Mouse (Mus musculus) heart, postnatal 0 days (tissue): ENCODE results near the gene Bbs9. TPM values are rescaled to one million over a fixed set of nuclear protein-coding genes. Genes with fewer than 3 reads are reported as not detected.
A peak's percentile ranks its signal among the peaks of the same experiment; 100 is the strongest.

Source experiments
- ATAC-seq: fragments of 200-750 bp; cut with Nextera tagmentation; 2 replicates; pipeline ENCODE4 v1.8.0; 2017; ENCODE audit warnings: low read depth, moderate number of reproducible peaks, moderate library complexity; ENCODE audit not compliant: insufficient read depth
- DNase-seq: peaks from one replicate; pipeline ENCODE4 v3.0.0-alpha.2; 2016; ENCODE audit warnings: low spot score
- H3K27ac ChIP-seq: fragments of 300-500 bp; sonication (generic); 2 replicates; pipeline ENCODE4 v1.5.1; 2014; ENCODE audit warnings: low read depth, mild to moderate bottlenecking
- H3K27me3 ChIP-seq: fragments of 300-500 bp; sonication (generic); 2 replicates; pipeline ENCODE4 v1.6.1; 2014; ENCODE audit warnings: low read length, mixed read lengths; ENCODE audit not compliant: control insufficient read depth, insufficient read depth
- H3K36me3 ChIP-seq: fragments of 300-500 bp; sonication (generic); replicated peaks from 2 replicates; pipeline ENCODE4 v1.6.1; 2014; ENCODE audit warnings: low read length, mixed read lengths; ENCODE audit not compliant: control insufficient read depth, insufficient read depth
- H3K4me1 ChIP-seq: fragments of 300-500 bp; sonication (generic); 2 replicates; pipeline ENCODE4 v1.6.1; 2014; ENCODE audit warnings: antibody characterized with exemption; ENCODE audit not compliant: control insufficient read depth, insufficient read depth
- H3K4me2 ChIP-seq: fragments of 300-500 bp; sonication (generic); 2 replicates; pipeline ENCODE4 v1.6.1; 2014; ENCODE audit warnings: low read depth, mild to moderate bottlenecking, low read length, moderate library complexity
- H3K4me3 ChIP-seq: fragments of 300-500 bp; sonication (generic); 2 replicates; pipeline ENCODE4 v1.5.1; 2014; ENCODE audit warnings: low read depth, low read length
- H3K9ac ChIP-seq: fragments of 300-500 bp; sonication (generic); replicated peaks from 2 replicates; pipeline ENCODE4 v1.6.1; 2014; ENCODE audit warnings: low read depth, low read length, mixed read lengths
- H3K9me3 ChIP-seq: fragments of 300-500 bp; sonication (generic); replicated peaks from 2 replicates; pipeline ENCODE4 v1.6.1; 2016; ENCODE audit warnings: low read length; ENCODE audit not compliant: control insufficient read depth
- CTCF ChIP-seq: IDR thresholded peaks from 2 replicates; pipeline ENCODE4 v1.5.1; 2016; ENCODE audit warnings: antibody characterized with exemption, control low read depth, low read depth
- EP300 ChIP-seq: IDR thresholded peaks from 2 replicates; pipeline ENCODE4 v1.6.1; 2016; ENCODE audit warnings: antibody characterized with exemption, low read depth
- WGBS: fragments of 180-500 bp; shearing (Covaris S2); extraction: QIAGEN DNeasy Blood & Tissue Kit; methylation state at CpG from one replicate; pipeline ENCODE4 v1.1.7; 2014; 5-methylcytosine and 5-hydroxymethylcytosine counted together
- polyA plus RNA-seq: library from polyadenylated mRNA; unstranded; fragments of >200 nt; fragmentation: Nextera tagmentation; extraction: Ambion mirVana; gene quantifications from 2 replicates; pipeline ENCODE4 v1.2.1, GENCODE M21; 2015
- total RNA-seq: library from RNA; depleted of rRNA; stranded (reverse); fragments of >200 nt; gene quantifications from 2 replicates; pipeline ENCODE4 v1.2.3, GENCODE M21; 2014; ENCODE audit warnings: low replicate concordance

The Bbs9 gene
- total and polyA plus RNA-seq, 2 experiments from 2014 or later, result 5.2 to 18.9 TPM

DNA sequence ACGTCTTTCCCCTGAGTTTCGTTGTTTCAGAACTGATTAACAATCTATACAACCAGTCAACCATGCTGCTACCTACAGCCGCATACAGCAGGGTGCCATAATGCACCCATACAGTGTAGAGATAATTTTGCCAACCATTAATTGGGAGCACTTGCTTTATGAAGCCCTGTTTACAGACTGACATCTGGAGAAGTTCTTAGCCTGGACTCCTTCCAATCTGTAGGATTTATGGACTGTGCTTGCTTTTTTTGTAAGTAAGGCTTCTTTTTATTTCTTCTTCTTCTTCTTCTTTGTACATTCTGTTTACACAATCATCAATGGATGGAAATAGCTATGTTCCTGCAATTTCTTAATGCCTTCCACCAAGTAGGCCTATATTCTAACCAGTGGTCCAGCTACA is 395.1 kb downstream of the Bbs9 start:
- Histone ChIP-seq H3K4me3 (no peak overlapping the region), H3K27me3 (no peaks in the 10 kb centered on the region), H3K9me3 (no peaks in the 10 kb centered on the region), H3K27ac (no peak overlapping the region), H3K4me1 (no peaks in the 10 kb centered on the region), H3K36me3 (no peaks in the 10 kb centered on the region), H3K9ac (no peak overlapping the region), H3K4me2 (no peak overlapping the region)
- DNase-seq (no peak), ATAC-seq (no peak)
- TF ChIP-seq EP300 (no peak), CTCF (no peak)
- WGBS, result 91% methylated on average over 3 of the region's 3 CpGs

DNA sequence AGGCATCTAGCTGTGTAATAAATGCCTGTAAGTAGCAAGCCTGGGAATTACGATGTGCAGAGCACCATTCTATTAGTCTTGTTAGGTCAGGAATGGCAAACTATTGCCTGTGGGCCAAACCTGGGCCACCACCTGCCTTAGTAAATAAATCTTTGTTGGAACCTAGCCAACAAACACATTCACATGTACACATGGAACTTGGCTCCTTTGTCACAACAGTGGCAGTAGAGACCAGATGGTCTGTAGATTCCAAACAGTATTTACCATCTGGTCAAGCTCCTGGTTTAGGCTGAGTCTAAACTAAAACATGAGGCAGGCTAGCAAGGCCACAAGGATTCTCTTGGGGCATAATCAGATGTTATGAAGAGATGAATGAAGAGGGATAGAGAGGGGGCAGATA is 399.7 kb downstream of the Bbs9 start:
- Histone ChIP-seq H3K9me3 (no peaks in the 10 kb centered on the region), H3K9ac (no peak overlapping the region), H3K4me1 (no peaks in the 10 kb centered on the region), H3K4me2 (no peak overlapping the region), H3K27me3 (no peaks in the 10 kb centered on the region), H3K36me3 (no peaks in the 10 kb centered on the region), H3K27ac (no peak overlapping the region), H3K4me3 (no peak overlapping the region)
- WGBS, result 94% methylated on average over 1 of the region's 1 CpGs
- DNase-seq, result no peak
- TF ChIP-seq EP300, result no peak
- no peak for TF ChIP-seq CTCF
- no peak for ATAC-seq

DNA sequence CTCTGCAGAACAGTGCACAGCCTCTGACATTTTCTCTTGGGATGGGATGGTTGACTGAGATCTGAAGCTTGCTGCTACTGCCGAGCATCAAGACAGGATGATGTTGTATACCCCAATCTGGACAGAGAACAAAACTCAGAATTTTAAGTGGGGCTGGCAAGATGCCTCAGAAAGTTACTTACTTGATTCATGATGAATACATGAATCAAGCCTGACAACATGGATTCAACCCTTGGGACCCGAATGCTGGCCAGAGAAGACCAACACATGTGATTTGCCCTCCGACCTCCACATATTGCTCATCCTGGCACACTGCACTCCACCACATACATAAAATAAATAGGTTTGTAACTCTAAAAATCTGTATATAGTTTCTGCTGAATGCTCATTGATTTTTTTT is 403.8 kb downstream of the Bbs9 start:
- 83% methylated on average over 3 of the region's 3 CpGs for WGBS
- no peak overlapping the region for H3K9ac ChIP-seq
- ATAC-seq, result no peak
- TF ChIP-seq EP300, result no peak
- TF ChIP-seq CTCF, result no peak
- H3K4me1 ChIP-seq, result no peaks in the 10 kb centered on the region
- H3K4me3 ChIP-seq, result no peak overlapping the region
- H3K27me3 ChIP-seq, result no peaks in the 10 kb centered on the region
- no peak for DNase-seq
- no peak overlapping the region for H3K27ac ChIP-seq
- no peak overlapping the region for H3K4me2 ChIP-seq
- no peaks in the 10 kb centered on the region for H3K36me3 ChIP-seq
- H3K9me3 ChIP-seq, result no peaks in the 10 kb centered on the region

DNA sequence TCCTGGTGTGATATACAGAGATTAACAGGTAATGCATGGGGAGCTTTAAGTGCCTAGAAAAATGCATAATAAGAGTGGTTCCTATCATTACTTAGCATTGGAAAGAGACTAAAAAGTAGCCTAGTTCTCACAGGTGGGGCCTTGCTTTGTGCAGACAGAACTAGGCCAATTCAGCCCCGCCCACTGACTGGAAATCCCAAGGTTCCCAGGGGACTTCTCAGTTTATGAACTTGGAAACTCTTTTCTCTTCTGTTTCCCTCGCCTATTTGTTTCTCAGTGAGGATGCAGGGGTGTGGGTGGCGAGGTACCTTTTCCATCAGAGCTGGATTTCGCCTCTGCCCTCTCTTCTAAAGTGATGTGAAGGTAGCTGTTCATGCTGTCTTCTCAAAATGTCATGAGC is 410.8 kb downstream of the Bbs9 start:
- H3K36me3 ChIP-seq, result no peaks in the 10 kb centered on the region
- ATAC-seq (no peak), DNase-seq (no peak)
- H3K9ac ChIP-seq, result no peak overlapping the region
- H3K27ac ChIP-seq, result no peak overlapping the region
- no peak overlapping the region for H3K4me3 ChIP-seq
- 80% methylated on average over 4 of the region's 4 CpGs for WGBS
- H3K9me3 ChIP-seq, result no peaks in the 10 kb centered on the region
- no peaks in the 10 kb centered on the region for H3K27me3 ChIP-seq
- TF ChIP-seq CTCF (no peak), EP300 (no peak)
- H3K4me1 ChIP-seq, result no peaks in the 10 kb centered on the region
- no peak overlapping the region for H3K4me2 ChIP-seq

DNA sequence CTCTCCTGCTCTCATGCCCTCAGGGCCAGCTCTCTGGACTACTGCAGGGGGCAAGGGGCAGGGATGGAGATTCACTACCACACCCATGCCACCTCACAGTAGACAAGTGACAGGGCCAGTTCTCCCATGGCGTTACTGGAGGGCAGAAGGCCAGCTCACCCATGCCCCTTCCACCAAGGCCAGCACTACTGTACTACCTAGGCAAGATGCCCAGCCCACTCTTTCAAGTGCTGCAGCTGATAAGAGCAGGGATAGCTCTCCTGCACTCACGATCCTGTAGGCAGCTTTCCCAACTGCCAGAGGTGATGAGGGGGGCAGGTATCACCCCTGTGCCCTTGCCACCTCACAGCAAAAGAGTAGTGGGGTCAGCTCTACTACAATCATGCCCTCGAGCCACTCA is 429.9 kb downstream of the Bbs9 start:
- Histone ChIP-seq H3K9ac (no peak overlapping the region), H3K4me3 (no peak overlapping the region), H3K27me3 (no peaks in the 10 kb centered on the region), H3K4me1 (no peaks in the 10 kb centered on the region), H3K4me2 (no peak overlapping the region), H3K9me3 (no peaks in the 10 kb centered on the region), H3K27ac (no peak overlapping the region), H3K36me3 (no peaks in the 10 kb centered on the region)
- ATAC-seq (0 out of 2 replicates have a peak, but pooled peaks have one; percentile 33), DNase-seq (peak; percentile 25)
- TF ChIP-seq CTCF, result no peak
- TF ChIP-seq EP300, result no peak
- 39% methylated on average over 3 of the region's 3 CpGs for WGBS

DNA sequence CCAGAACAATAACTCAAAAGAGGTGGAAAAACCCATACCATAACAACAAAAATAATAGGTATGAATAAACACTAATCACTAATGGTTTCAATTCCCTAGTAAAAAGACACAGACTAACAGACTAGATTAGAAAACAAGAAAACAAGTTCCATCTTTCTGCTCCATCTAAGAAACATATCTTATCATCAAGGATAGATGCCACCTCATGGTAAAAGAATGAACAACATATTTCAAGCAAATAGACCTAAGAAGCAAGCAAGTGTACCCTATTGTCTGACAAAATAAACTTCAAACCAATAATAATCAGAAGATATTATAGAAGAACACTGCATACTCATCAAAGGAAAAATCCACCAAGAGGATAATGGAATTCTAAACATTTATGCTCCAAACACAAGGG is 441.3 kb downstream of the Bbs9 start:
- Histone ChIP-seq H3K36me3 (no peaks in the 10 kb centered on the region), H3K27me3 (no peaks in the 10 kb centered on the region), H3K9ac (no peak overlapping the region), H3K27ac (no peak overlapping the region), H3K4me3 (no peak overlapping the region), H3K4me2 (no peak overlapping the region), H3K4me1 (no peaks in the 10 kb centered on the region), H3K9me3 (no peaks in the 10 kb centered on the region)
- no peak for TF ChIP-seq EP300
- no peak for DNase-seq
- ATAC-seq, result no peak
